ENCODE assay signal across 8 mouse cellular contexts in the genomic region with DNA sequence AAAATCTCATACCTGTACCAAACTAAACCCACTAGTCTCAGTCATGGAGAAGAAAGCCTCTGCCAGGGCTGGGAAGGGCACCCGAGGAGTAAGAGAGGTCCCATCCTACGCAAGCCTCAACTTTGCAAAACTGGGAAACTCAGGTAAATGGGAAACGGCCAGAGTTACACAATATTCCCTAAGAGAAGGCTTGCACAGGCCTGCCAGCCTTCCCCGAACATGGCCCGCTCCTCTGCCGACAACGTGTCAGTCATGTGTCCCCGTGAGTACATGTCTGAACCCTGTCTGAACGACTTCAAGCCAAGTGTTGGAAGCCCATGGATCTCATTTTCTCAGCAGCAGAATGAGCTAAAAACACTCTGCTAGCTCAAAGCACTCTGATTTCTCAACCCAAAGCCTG. TPM values are rescaled to one million over a fixed set of nuclear protein-coding genes. Genes with fewer than 3 reads are reported as not detected.
DNase-seq lines count a peak whose midpoint lies in the region; ATAC-seq and TF ChIP-seq lines count a peak whose summit lies in the region.

No protein-coding gene starts in this region.

- H3K27ac ChIP-seq in lung, embryonic 15.5 days, result no peak overlapping the region
- H3K27ac ChIP-seq in liver, embryonic 14.5 days, result no peak overlapping the region
- H3K27ac ChIP-seq in stomach, embryonic 16.5 days (ENCODE audit: low read length), result peak overlapping the region; percentile 43

- H3K27me3 ChIP-seq in erythroblast, embryonic 14.5 days (ENCODE audit: control insufficient read depth), result peaks cover 18% of the 10 kb centered on the region
- H3K27me3 ChIP-seq in lung, embryonic 15.5 days, result no peaks in the 10 kb centered on the region
- no peaks in the 10 kb centered on the region; the same call in 1 of the 2 replicates for H3K27me3 ChIP-seq in liver, embryonic 14.5 days (ENCODE audit: control insufficient read depth, insufficient read depth, low read length)
- no peaks in the 10 kb centered on the region for H3K27me3 ChIP-seq in stomach, embryonic 16.5 days (ENCODE audit: control insufficient read depth, insufficient read depth, low read length)

- no peak for DNase-seq in lung, postnatal 36 days
- no peak for DNase-seq in liver, embryonic 14.5 days (ENCODE audit: low read depth in 3 of 3, low spot score in 3 of 3)
- no peak for DNase-seq in kidney, postnatal 25 days
- no peak for DNase-seq in gastrocnemius, postnatal 10 days

- TF ChIP-seq CTCF in liver, embryonic 14.5 days (IDR thresholded peaks at IDR 0.05; ENCODE audit: low read depth), result no peak

- peaks cover 34% of the 10 kb centered on the region for H3K36me3 ChIP-seq in erythroblast, embryonic 14.5 days (ENCODE audit: control insufficient read depth)
- peaks cover 26% of the 10 kb centered on the region for H3K36me3 ChIP-seq in lung, embryonic 15.5 days
- H3K36me3 ChIP-seq in liver, embryonic 14.5 days (replicated peaks; ENCODE audit: control insufficient read depth, insufficient read depth, low read depth), result peaks cover 12% of the 10 kb centered on the region
- peaks cover 20% of the 10 kb centered on the region; the same call in 1 of the 2 replicates for H3K36me3 ChIP-seq in stomach, embryonic 16.5 days (ENCODE audit: control insufficient read depth, insufficient read depth, low read length)

- WGBS in lung, embryonic 15.5 days, result 88% methylated on average over 9 of the region's 9 CpGs
- WGBS in liver, embryonic 14.5 days (ENCODE audit: insufficient replicate concordance), result 78% methylated on average over 9 of the region's 9 CpGs
- 68% methylated on average over 9 of the region's 9 CpGs for WGBS in stomach, embryonic 16.5 days

- TF ChIP-seq EP300 in liver, embryonic 14.5 days (IDR thresholded peaks at IDR 0.05; ENCODE audit: low read depth), result no peak

- peaks cover 41% of the 10 kb centered on the region for H3K4me1 ChIP-seq in erythroblast, embryonic 14.5 days (ENCODE audit: control insufficient read depth)
- peaks cover 23% of the 10 kb centered on the region for H3K4me1 ChIP-seq in lung, embryonic 15.5 days
- peaks cover 8 to 19% of the 10 kb centered on the region in 2 experiments; a peak in 3 of 4 replicates for H3K4me1 ChIP-seq in liver, embryonic 14.5 days (replicated peaks; ENCODE audit: control insufficient read depth in 2 of 2, insufficient read depth in 2 of 2, low read length in 1 of 2)
- peaks cover 26% of the 10 kb centered on the region for H3K4me1 ChIP-seq in stomach, embryonic 16.5 days (ENCODE audit: control insufficient read depth, insufficient read depth, low read length)

- no peaks in the 10 kb centered on the region for H3K9me3 ChIP-seq in erythroblast, embryonic 14.5 days (ENCODE audit: control insufficient read depth, low read length)
- no peaks in the 10 kb centered on the region for H3K9me3 ChIP-seq in lung, embryonic 15.5 days
- H3K9me3 ChIP-seq in liver, embryonic 14.5 days (ENCODE audit: control insufficient read depth, low read length), result no peaks in the 10 kb centered on the region
- H3K9me3 ChIP-seq in stomach, embryonic 16.5 days (replicated peaks; ENCODE audit: control insufficient read depth, low read length), result no peaks in the 10 kb centered on the region

- peak overlapping the region; percentile 23 for H3K4me3 ChIP-seq in erythroblast, embryonic 14.5 days (replicated peaks)
- H3K4me3 ChIP-seq in lung, embryonic 15.5 days, result no peak overlapping the region
- no peak overlapping the region for H3K4me3 ChIP-seq in liver, embryonic 14.5 days (ENCODE audit: insufficient read depth in 1 of 2, low read depth in 2 of 2, low read length in 2 of 2)
- peak overlapping the region; percentile 99 for H3K4me3 ChIP-seq in stomach, embryonic 16.5 days (replicated peaks; ENCODE audit: low read length)

- peak overlapping the region; percentile 79 for H3K4me2 ChIP-seq in lung, embryonic 15.5 days
- H3K4me2 ChIP-seq in liver, embryonic 14.5 days (ENCODE audit: low read depth), result peak overlapping the region; percentile 68
- H3K4me2 ChIP-seq in stomach, embryonic 16.5 days (ENCODE audit: low read depth, low read length), result peak overlapping the region; percentile 92

- no peak for ATAC-seq in erythroblast, adult 5-6 weeks (replicated peaks; ENCODE audit: low FRiP score, poor library complexity, severe bottlenecking)
- ATAC-seq in lung, embryonic 15.5 days (ENCODE audit: borderline replicate concordance, extremely low read depth, low FRiP score, low TSS enrichment), result no peak
- no peak for ATAC-seq in liver, embryonic 14.5 days (ENCODE audit: insufficient read depth)
- ATAC-seq in stomach, embryonic 16.5 days (ENCODE audit: insufficient read depth, low FRiP score), result no peak

- no peak overlapping the region for H3K9ac ChIP-seq in lung, embryonic 15.5 days
- H3K9ac ChIP-seq in liver, embryonic 14.5 days (replicated peaks), result no peak overlapping the region
- H3K9ac ChIP-seq in stomach, embryonic 16.5 days (ENCODE audit: low read length), result peak overlapping the region; percentile 2; the same call in 1 of the 2 replicates

RNA-seq across cellular contexts. Expression of a gene that starts 1.9 kb away (rescaled TPM):
- polyA plus RNA-seq in erythroblast, embryonic 14.5 days (2012), result 0.08 and 0.46 TPM in 2 replicates
- 3.1 and 9.4 TPM in 2 replicates for total RNA-seq in erythroblast, adult 5-6 weeks (2015; ENCODE audit: low replicate concordance)
- 14.9 and 22.7 TPM in 2 replicates for total RNA-seq in erythroblast, adult 5-6 weeks (2017; ENCODE audit: low replicate concordance)
- 80.9 and 82.2 TPM in 2 replicates for polyA plus RNA-seq in lung, embryonic 15.5 days (2015; fragmentation: Nextera tagmentation; extraction: Ambion mirVana)
- 17.7 and 22.0 TPM in 2 replicates for polyA plus RNA-seq in liver, embryonic 14.5 days (2012; rRNA removed)
- 37.7 and 39.4 TPM in 2 replicates for polyA plus RNA-seq in liver, embryonic 14.5 days (2014; fragmentation: Nextera tagmentation; extraction: Ambion mirVana)
- 119 and 131 TPM in 2 replicates for polyA plus RNA-seq in stomach, embryonic 16.5 days (2015; fragmentation: Nextera tagmentation; extraction: Ambion mirVana)
- total RNA-seq in gastrocnemius, postnatal 10 days (2021), result 10 to 100 TPM; 67.0 to 71.2 TPM

RNA-seq across cellular contexts. Expression of a gene that starts 9.0 kb away (rescaled TPM):
- polyA plus RNA-seq in erythroblast, embryonic 14.5 days (2012), result 0.58 and 0.72 TPM in 2 replicates
- total RNA-seq in erythroblast, adult 5-6 weeks (2015; ENCODE audit: low replicate concordance), result 31.1 and 36.5 TPM in 2 replicates
- 15.2 and 16.2 TPM in 2 replicates for total RNA-seq in erythroblast, adult 5-6 weeks (2017; ENCODE audit: low replicate concordance)
- 179 and 191 TPM in 2 replicates for polyA plus RNA-seq in lung, embryonic 15.5 days (2015; fragmentation: Nextera tagmentation; extraction: Ambion mirVana)
- polyA plus RNA-seq in liver, embryonic 14.5 days (2012; rRNA removed), result 13.5 and 14.7 TPM in 2 replicates
- polyA plus RNA-seq in liver, embryonic 14.5 days (2014; fragmentation: Nextera tagmentation; extraction: Ambion mirVana), result 16.0 and 16.9 TPM in 2 replicates
- polyA plus RNA-seq in stomach, embryonic 16.5 days (2015; fragmentation: Nextera tagmentation; extraction: Ambion mirVana), result 135 and 151 TPM in 2 replicates
- 10 to 100 TPM; 34.0 to 50.1 TPM for total RNA-seq in gastrocnemius, postnatal 10 days (2021)

RNA-seq across cellular contexts. Expression of a gene that starts 23.9 kb away (rescaled TPM):
- 2.2 and 3.6 TPM in 2 replicates for polyA plus RNA-seq in erythroblast, embryonic 14.5 days (2012)
- total RNA-seq in erythroblast, adult 5-6 weeks (2015; ENCODE audit: low replicate concordance), result 41.4 and 60.7 TPM in 2 replicates
- 11.2 and 26.3 TPM in 2 replicates for total RNA-seq in erythroblast, adult 5-6 weeks (2017; ENCODE audit: low replicate concordance)
- polyA plus RNA-seq in lung, embryonic 15.5 days (2015; fragmentation: Nextera tagmentation; extraction: Ambion mirVana), result 556 and 637 TPM in 2 replicates
- 91.4 and 135 TPM in 2 replicates for polyA plus RNA-seq in liver, embryonic 14.5 days (2012; rRNA removed)
- 440 and 462 TPM in 2 replicates for polyA plus RNA-seq in liver, embryonic 14.5 days (2014; fragmentation: Nextera tagmentation; extraction: Ambion mirVana)
- 427 and 445 TPM in 2 replicates for polyA plus RNA-seq in stomach, embryonic 16.5 days (2015; fragmentation: Nextera tagmentation; extraction: Ambion mirVana)
- 10 to 100 TPM; 60.0 to 71.1 TPM for total RNA-seq in gastrocnemius, postnatal 10 days (2021)

RNA-seq across cellular contexts. Expression of a gene that starts 29.6 kb away (rescaled TPM):
- polyA plus RNA-seq in erythroblast, embryonic 14.5 days (2012), result 0.26 and 0.27 TPM in 2 replicates
- 1.5 and 6.7 TPM in 2 replicates for total RNA-seq in erythroblast, adult 5-6 weeks (2015; ENCODE audit: low replicate concordance)
- 6.6 and 8.1 TPM in 2 replicates for total RNA-seq in erythroblast, adult 5-6 weeks (2017; ENCODE audit: low replicate concordance)
- 111 TPM in 2 replicates for polyA plus RNA-seq in lung, embryonic 15.5 days (2015; fragmentation: Nextera tagmentation; extraction: Ambion mirVana)
- polyA plus RNA-seq in liver, embryonic 14.5 days (2012; rRNA removed), result 15.5 and 27.6 TPM in 2 replicates
- polyA plus RNA-seq in liver, embryonic 14.5 days (2014; fragmentation: Nextera tagmentation; extraction: Ambion mirVana), result 62.8 and 64.8 TPM in 2 replicates
- polyA plus RNA-seq in stomach, embryonic 16.5 days (2015; fragmentation: Nextera tagmentation; extraction: Ambion mirVana), result 120 and 128 TPM in 2 replicates
- total RNA-seq in gastrocnemius, postnatal 10 days (2021), result 10 to 100 TPM; 23.8 to 30.4 TPM

RNA-seq across cellular contexts. Expression of a gene that starts 31.4 kb away (rescaled TPM):
- polyA plus RNA-seq in erythroblast, embryonic 14.5 days (2012), result not detected in 2 replicates
- total RNA-seq in erythroblast, adult 5-6 weeks (2015; ENCODE audit: low replicate concordance), result not detected in 2 replicates
- not detected in 2 replicates for total RNA-seq in erythroblast, adult 5-6 weeks (2017; ENCODE audit: low replicate concordance)
- 1.3 TPM in 1 of 2 replicates, not detected in the other for polyA plus RNA-seq in lung, embryonic 15.5 days (2015; fragmentation: Nextera tagmentation; extraction: Ambion mirVana)
- polyA plus RNA-seq in liver, embryonic 14.5 days (2012; rRNA removed), result 0.11 TPM in 1 of 2 replicates, not detected in the other
- not detected in 2 replicates for polyA plus RNA-seq in liver, embryonic 14.5 days (2014; fragmentation: Nextera tagmentation; extraction: Ambion mirVana)
- polyA plus RNA-seq in stomach, embryonic 16.5 days (2015; fragmentation: Nextera tagmentation; extraction: Ambion mirVana), result not detected in 2 replicates
- total RNA-seq in gastrocnemius, postnatal 10 days (2021), result not detected

Comparison
In these comparisons a context has a peak if more than half of its experiments do, and no peak if none do; other contexts are left out.
1. H3K4me3 ChIP-seq: peak in erythroblast, embryonic 14.5 days (single experiment) and stomach, embryonic 16.5 days (single experiment); none in lung, embryonic 15.5 days (single experiment) and liver, embryonic 14.5 days (0 of 2).
2. RNA of a gene that starts 1.9 kb away (polyA plus RNA-seq): 119 to 131 TPM in stomach, embryonic 16.5 days, 80.9 to 82.2 TPM in lung, embryonic 15.5 days and 17.7 to 39.4 TPM in liver, embryonic 14.5 days; 0.08 to 0.46 TPM in erythroblast, embryonic 14.5 days; every median in the first group is over 10 times any median in the second.
3. RNA of a gene that starts 23.9 kb away (polyA plus RNA-seq): 556 to 637 TPM in lung, embryonic 15.5 days, 91.4 to 462 TPM in liver, embryonic 14.5 days and 427 to 445 TPM in stomach, embryonic 16.5 days; 2.2 to 3.6 TPM in erythroblast, embryonic 14.5 days; every median in the first group is over 10 times any median in the second.
4. Peak in every context shown above with its lines, with median percentiles within 50 percentile points of each other: H3K4me2 ChIP-seq.